Mouse (Mus musculus) mammary gland, adult 2 months (tissue): Measurements from ENCODE around the gene Tlr11. TPM values are rescaled to one million over a fixed set of nuclear protein-coding genes. Genes with fewer than 3 reads are reported as not detected.

Experiments used
- polyA plus RNA-seq: library from polyadenylated mRNA; depleted of rRNA; stranded (reverse); fragments of >200 nt; gene quantifications from 2 replicates; pipeline ENCODE4 v1.2.3, GENCODE M21; 2012; ENCODE audit warnings: low replicate concordance; rRNA removed

Gene Tlr11
- 1.6 and 3.3 TPM in 2 replicates for polyA plus RNA-seq

DNA sequence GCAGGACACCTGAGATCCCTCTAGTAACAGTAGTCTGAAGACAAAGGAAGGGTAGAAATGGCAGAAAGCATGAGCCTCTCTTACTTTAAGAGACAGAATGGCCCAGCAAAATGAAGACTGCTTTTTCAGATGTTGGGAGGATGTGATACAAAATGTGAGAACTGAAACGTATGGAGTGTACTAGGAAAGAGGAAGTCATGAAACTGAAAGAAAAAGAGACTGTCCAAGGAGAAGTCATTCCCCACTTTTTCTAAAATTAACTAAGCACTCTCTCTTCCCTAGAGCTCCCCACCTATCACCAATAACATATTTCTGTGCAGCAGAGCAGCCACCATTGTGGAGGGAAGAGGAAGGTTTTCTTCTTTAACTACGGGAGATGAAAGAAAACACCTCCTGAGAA, at the start of gene Tlr11:
Tlr11 (plus strand) TSS at position 322 of the 400 bp plus-strand sequence.

DNA sequence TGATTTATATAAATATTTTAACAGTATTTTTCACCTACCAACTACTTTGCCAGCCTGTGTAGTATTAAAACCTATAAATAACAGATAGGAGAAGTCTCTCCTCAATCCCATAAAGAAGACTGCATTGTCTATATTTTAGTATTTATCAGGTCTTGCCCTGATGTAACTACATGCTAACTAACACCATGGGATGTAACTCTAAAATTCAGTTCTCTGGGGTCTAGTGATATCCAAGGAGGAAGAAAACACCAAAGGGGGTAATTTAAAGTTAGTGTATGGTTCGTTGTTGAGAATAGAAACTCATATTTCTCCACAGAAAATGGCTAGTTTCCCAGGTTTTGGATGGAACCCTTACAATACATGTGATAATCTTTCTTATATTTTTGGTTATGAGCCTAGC, 31.1 kb upstream of the Tlr11 start, which contains the start of gene Olfr734:
Olfr734 (minus strand) TSS at position 101 of the 400 bp plus-strand sequence.

DNA sequence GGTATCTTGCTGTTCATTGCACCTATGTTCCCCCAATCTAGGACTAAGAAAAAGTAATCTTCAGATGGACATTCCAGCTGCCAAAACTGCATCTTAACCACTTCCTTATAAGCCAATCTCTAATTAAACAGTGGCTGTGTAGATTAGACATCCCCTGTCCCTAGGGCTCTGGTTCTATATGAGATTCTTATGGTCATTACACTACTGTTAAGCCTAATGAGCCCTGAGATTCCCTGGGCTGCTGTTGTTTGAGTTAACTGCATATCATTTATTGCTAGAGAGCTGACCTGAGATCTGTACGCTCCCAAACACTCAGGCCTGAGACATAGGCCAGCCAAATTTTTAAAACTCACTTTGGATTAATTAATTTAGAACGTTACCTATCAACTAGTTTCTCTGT, 8.9 kb upstream of the Tlr11 start, which contains the start of gene Olfr735:
Olfr735 (minus strand) TSS at position 77 of the 400 bp plus-strand sequence.

DNA sequence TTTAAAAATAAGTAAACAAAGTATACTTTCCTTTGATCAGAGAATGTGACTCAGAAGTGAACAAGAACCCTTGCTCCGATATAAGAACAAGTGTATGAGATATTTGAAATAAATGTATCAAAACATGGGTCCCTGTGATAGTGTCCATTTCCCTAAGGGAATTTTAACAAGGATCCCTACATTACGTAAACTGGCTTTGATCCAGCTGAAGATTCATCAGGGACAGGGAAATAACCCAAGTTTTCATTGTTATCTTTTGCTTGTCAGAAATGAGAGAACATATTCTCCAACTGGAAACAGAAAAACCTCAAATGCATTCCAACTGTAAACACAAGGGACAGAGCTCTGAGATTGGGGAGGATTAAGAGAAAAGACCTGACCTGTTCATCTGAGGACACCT, 23.1 kb downstream of the Tlr11 start, which contains the start of gene Olfr736:
Olfr736 (plus strand) TSS at position 301 of the 400 bp plus-strand sequence.

GRCm38 (mm10) chr14:50407268-50407667, 49.6 kb downstream of the Tlr11 start, which contains the start of gene Olfr738:
TSS of gene Olfr738 (plus strand) at chr14:50407568.

Other genes with a start within 250 kb of the Tlr11 start
- gene Olfr727, start 234.7 kb upstream of the Tlr11 start, polyA plus RNA-seq = not detected in 2 replicates
- gene Olfr728, start 215.2 kb upstream of the Tlr11 start, polyA plus RNA-seq = not detected in 2 replicates
- not detected in 2 replicates for gene Olfr729, start 205.0 kb upstream of the Tlr11 start, polyA plus RNA-seq
- gene Olfr730, start 169.7 kb upstream of the Tlr11 start, polyA plus RNA-seq = 0.04 TPM in 1 of 2 replicates, not detected in the other
- gene Olfr731, start 116.0 kb upstream of the Tlr11 start, polyA plus RNA-seq = 0.13 TPM in 1 of 2 replicates, not detected in the other
- not detected in 2 replicates for gene Olfr732, start 73.7 kb upstream of the Tlr11 start, polyA plus RNA-seq
- gene Olfr733, start 56.4 kb upstream of the Tlr11 start, polyA plus RNA-seq = 0.14 and 0.40 TPM in 2 replicates
- gene Olfr734, start 31.2 kb upstream of the Tlr11 start, polyA plus RNA-seq = not detected in 2 replicates
- 0.31 and 0.62 TPM in 2 replicates for gene Olfr735, start 9.0 kb upstream of the Tlr11 start, polyA plus RNA-seq
- not detected in 2 replicates for gene Olfr736, start 23.2 kb downstream of the Tlr11 start, polyA plus RNA-seq
- gene Olfr738, start 49.7 kb downstream of the Tlr11 start, polyA plus RNA-seq = not detected in 2 replicates
- not detected in 2 replicates for gene Olfr739, start 60.7 kb downstream of the Tlr11 start, polyA plus RNA-seq
- gene Olfr740, start 87.6 kb downstream of the Tlr11 start, polyA plus RNA-seq = not detected in 2 replicates
- gene Olfr741, start 114.8 kb downstream of the Tlr11 start, polyA plus RNA-seq = not detected in 2 replicates
- not detected in 2 replicates for gene Olfr742, start 145.7 kb downstream of the Tlr11 start, polyA plus RNA-seq
- gene Olfr743, start 163.9 kb downstream of the Tlr11 start, polyA plus RNA-seq = not detected in 2 replicates